ENCODE assay signal across 8 mouse cellular contexts in the genomic region with DNA sequence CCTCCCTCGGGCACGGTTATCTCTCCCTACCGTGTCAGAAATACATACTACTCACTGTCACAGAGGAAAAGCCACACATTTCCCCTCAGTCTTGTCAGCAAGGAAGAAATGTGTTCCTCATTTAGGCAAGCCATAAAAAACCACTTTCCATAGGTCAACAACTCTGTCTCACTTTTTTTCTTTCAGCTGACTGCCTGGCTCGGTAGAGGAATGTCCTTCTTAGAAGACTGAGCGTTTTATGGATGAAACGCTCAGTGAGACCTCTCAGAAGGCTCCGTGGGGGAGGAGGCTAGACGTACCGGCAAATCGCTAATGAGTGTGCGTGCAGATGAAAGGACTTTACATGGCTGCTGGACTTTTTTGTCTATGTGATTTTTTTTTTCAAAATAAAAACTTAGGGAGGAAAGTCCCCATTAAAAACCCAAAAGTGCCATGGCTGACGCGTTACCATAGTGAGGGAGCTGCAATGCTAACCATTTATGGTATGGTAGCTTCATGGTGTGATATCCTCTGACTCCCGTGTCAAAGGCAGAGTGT.
A peak's percentile ranks its signal among the peaks of the same experiment; 100 is the strongest.
DNase-seq lines count a peak whose midpoint lies in the region; ATAC-seq and TF ChIP-seq lines count a peak whose summit lies in the region.
"Had no signal": no experiment of that assay in that cellular context is flagged by ENCODE, and none has a peak within 500 bp of the region (broad histone marks: within the 10 kb centered on the region; RNA-seq: fewer than 3 reads in every experiment).

No protein-coding gene starts in this region.

- TF ChIP-seq CTCF in hindbrain, postnatal 0 days (IDR thresholded peaks at IDR 0.05; ENCODE audit: low read depth): no peak
- no peak for TF ChIP-seq CTCF in brain, embryonic 14.5 days (IDR thresholded peaks at IDR 0.05; ENCODE audit: borderline replicate concordance, extremely low read depth, insufficient read depth, insufficient read length)
- TF ChIP-seq CTCF in thymus, adult 2 months (IDR thresholded peaks at IDR 0.05; ENCODE audit: borderline replicate concordance, control insufficient read depth, extremely low read depth, insufficient read depth, low read length, poor library complexity): no peak

- H3K4me3 ChIP-seq in hindbrain, embryonic 13.5 days: no peak overlapping the region
- no peak overlapping the region for H3K4me3 ChIP-seq in hindbrain, postnatal 0 days (ENCODE audit: low read length)
- no peak overlapping the region for H3K4me3 ChIP-seq in limb, embryonic 13.5 days
- H3K4me3 ChIP-seq in thymus, adult 2 months (ENCODE audit: control insufficient read depth, insufficient read depth, low read length): no peak overlapping the region

- H3K4me1 ChIP-seq in hindbrain, embryonic 13.5 days (replicated peaks): peaks cover 11% of the 10 kb centered on the region
- peaks cover 4% of the 10 kb centered on the region; the same call in 1 of the 2 replicates for H3K4me1 ChIP-seq in hindbrain, postnatal 0 days (ENCODE audit: insufficient read depth, low read length)
- H3K4me1 ChIP-seq in limb, embryonic 13.5 days: peaks cover 48% of the 10 kb centered on the region
- no peaks in the 10 kb centered on the region for H3K4me1 ChIP-seq in thymus, adult 2 months (replicated peaks; ENCODE audit: control insufficient read depth, insufficient read depth, low read length)

- DNase-seq in hindbrain, postnatal 0 days (ENCODE audit: low spot score): no peak
- DNase-seq in 416B (ENCODE audit: low read depth): peak; percentile 25
- peak; percentile 33 for DNase-seq in brain, embryonic 14.5 days (ENCODE audit: low read depth)
- DNase-seq in adrenal gland, postnatal 10 days: no peak
- DNase-seq in thymus, adult 2 months: no peak
- DNase-seq: kidney, adult 18-20 months had no signal

- TF ChIP-seq POLR2A in brain, embryonic 14.5 days (IDR thresholded peaks at IDR 0.05; ENCODE audit: borderline replicate concordance, extremely low read depth, insufficient read depth, insufficient read length, poor library complexity, severe bottlenecking): no peak
- TF ChIP-seq POLR2A in thymus, adult 2 months (IDR thresholded peaks at IDR 0.05; ENCODE audit: control insufficient read depth, extremely low read depth, insufficient read depth, low read length, poor library complexity): no peak

- H3K36me3 ChIP-seq in hindbrain, embryonic 13.5 days: no peaks in the 10 kb centered on the region
- no peaks in the 10 kb centered on the region for H3K36me3 ChIP-seq in hindbrain, postnatal 0 days (ENCODE audit: insufficient read depth, low read length)
- H3K36me3 ChIP-seq in limb, embryonic 13.5 days: no peaks in the 10 kb centered on the region
- no peaks in the 10 kb centered on the region for H3K36me3 ChIP-seq in thymus, adult 2 months (ENCODE audit: control insufficient read depth, insufficient read depth, low read length)

- no peaks in the 10 kb centered on the region for H3K9me3 ChIP-seq in hindbrain, embryonic 13.5 days
- H3K9me3 ChIP-seq in hindbrain, postnatal 0 days (ENCODE audit: low read length): no peaks in the 10 kb centered on the region
- H3K9me3 ChIP-seq in limb, embryonic 13.5 days: no peaks in the 10 kb centered on the region

- no peak overlapping the region for H3K27ac ChIP-seq in hindbrain, embryonic 13.5 days
- H3K27ac ChIP-seq in hindbrain, postnatal 0 days: no peak overlapping the region
- H3K27ac ChIP-seq in limb, embryonic 13.5 days: peak overlapping the region; percentile 69
- H3K27ac ChIP-seq in thymus, adult 2 months (ENCODE audit: control insufficient read depth, insufficient read depth, low read length): no peak overlapping the region

- no peak overlapping the region for H3K9ac ChIP-seq in hindbrain, embryonic 13.5 days
- H3K9ac ChIP-seq in hindbrain, postnatal 0 days (replicated peaks; ENCODE audit: low read length): no peak overlapping the region
- no peak overlapping the region for H3K9ac ChIP-seq in limb, embryonic 13.5 days

- H3K27me3 ChIP-seq in hindbrain, embryonic 13.5 days: no peaks in the 10 kb centered on the region
- H3K27me3 ChIP-seq in hindbrain, postnatal 0 days (ENCODE audit: insufficient read depth, low read length): no peaks in the 10 kb centered on the region
- no peaks in the 10 kb centered on the region for H3K27me3 ChIP-seq in limb, embryonic 13.5 days
- H3K27me3 ChIP-seq in thymus, adult 2 months (ENCODE audit: control insufficient read depth, insufficient read depth, low read length): no peaks in the 10 kb centered on the region

- H3K4me2 ChIP-seq in hindbrain, embryonic 13.5 days: peak overlapping the region; percentile 18; the same call in 1 of the 2 replicates
- H3K4me2 ChIP-seq in hindbrain, postnatal 0 days (ENCODE audit: low read depth, low read length): no peak overlapping the region
- peak overlapping the region; percentile 54 for H3K4me2 ChIP-seq in limb, embryonic 13.5 days (replicated peaks)

- 43% methylated on average over 14 of the region's 14 CpGs for WGBS in hindbrain, embryonic 13.5 days
- WGBS in hindbrain, postnatal 0 days: 34% methylated on average over 14 of the region's 14 CpGs
- WGBS in limb, embryonic 13.5 days: 11% methylated on average over 14 of the region's 14 CpGs
- 52% methylated on average over 14 of the region's 14 CpGs for WGBS in thymus, adult 2 months

- no peak for ATAC-seq in hindbrain, embryonic 13.5 days (ENCODE audit: low FRiP score)
- no peak for ATAC-seq in hindbrain, postnatal 0 days
- ATAC-seq in limb, embryonic 13.5 days (ENCODE audit: low FRiP score, low read depth): peak; percentile 39

Comparison
In these comparisons a context has a peak if more than half of its experiments do, and no peak if none do; other contexts are left out.
1. DNase-seq: peak in 416B (single experiment) and brain, embryonic 14.5 days (single experiment); none in hindbrain, postnatal 0 days (single experiment), adrenal gland, postnatal 10 days (single experiment) and thymus, adult 2 months (single experiment).